Mouse (Mus musculus) hindbrain, embryonic 11.5 days (tissue): Measurements from ENCODE around the gene Zswim8. TPM values are rescaled to one million over a fixed set of nuclear protein-coding genes. Genes with fewer than 3 reads are reported as not detected.

ENCODE experiments used
- ATAC-seq: fragments of 200-750 bp; cut with Nextera tagmentation; 2 replicates; pipeline ENCODE4 v1.8.0; 2017; ENCODE audit warnings: mild to moderate bottlenecking, moderate TSS enrichment, moderate library complexity; ENCODE audit not compliant: low FRiP score
- DNase-seq: peaks from one replicate; pipeline ENCODE4 v3.0.0-alpha.2; 2015; ENCODE audit warnings: low spot score
- H3K27ac ChIP-seq: fragments of 300-500 bp; sonication (generic); 2 replicates; pipeline ENCODE4 v1.5.1; 2014; ENCODE audit warnings: mild to moderate bottlenecking, low read depth, low read length
- H3K27me3 ChIP-seq: fragments of 300-500 bp; sonication (generic); 2 replicates; pipeline ENCODE4 v1.6.1; 2014; ENCODE audit warnings: mild to moderate bottlenecking, low read length, moderate library complexity, mixed read lengths; ENCODE audit not compliant: control insufficient read depth, insufficient read depth
- H3K36me3 ChIP-seq: fragments of 300-500 bp; sonication (generic); 2 replicates; pipeline ENCODE4 v1.6.1; 2014; ENCODE audit warnings: mild to moderate bottlenecking, low read length, moderate library complexity, mixed read lengths; ENCODE audit not compliant: control insufficient read depth, insufficient read depth
- H3K4me1 ChIP-seq: fragments of 300-500 bp; sonication (generic); replicated peaks from 2 replicates; pipeline ENCODE4 v1.6.1; 2014; ENCODE audit warnings: low read length, mixed read lengths; ENCODE audit not compliant: control insufficient read depth, insufficient read depth
- H3K4me2 ChIP-seq: fragments of 300-500 bp; sonication (generic); replicated peaks from 2 replicates; pipeline ENCODE4 v1.6.1; 2014; ENCODE audit warnings: mild to moderate bottlenecking, low read depth, low read length
- H3K4me3 ChIP-seq: fragments of 300-500 bp; sonication (generic); 2 replicates; pipeline ENCODE4 v1.5.1; 2014; ENCODE audit warnings: low read depth, low read length
- H3K9ac ChIP-seq: fragments of 300-500 bp; sonication (generic); 2 replicates; pipeline ENCODE4 v1.6.1; 2014; ENCODE audit warnings: low read depth, low read length
- H3K9me3 ChIP-seq: fragments of 300-500 bp; sonication (generic); 2 replicates; pipeline ENCODE4 v1.6.1; 2016; ENCODE audit warnings: low read length; ENCODE audit not compliant: control insufficient read depth
- WGBS: fragments of 180-500 bp; shearing (Covaris S2); extraction: QIAGEN DNeasy Blood & Tissue Kit; methylation state at CpG from one replicate; pipeline ENCODE4 v1.1.7; 2014; 5-methylcytosine and 5-hydroxymethylcytosine counted together
- polyA plus RNA-seq: library from polyadenylated mRNA; unstranded; fragments of >200 nt; fragmentation: Nextera tagmentation; extraction: Ambion mirVana; gene quantifications from 2 replicates; pipeline ENCODE4 v1.2.1, GENCODE M21; 2014

Zswim8 gene
- 25.2 and 32.7 TPM in 2 replicates for polyA plus RNA-seq

DNA sequence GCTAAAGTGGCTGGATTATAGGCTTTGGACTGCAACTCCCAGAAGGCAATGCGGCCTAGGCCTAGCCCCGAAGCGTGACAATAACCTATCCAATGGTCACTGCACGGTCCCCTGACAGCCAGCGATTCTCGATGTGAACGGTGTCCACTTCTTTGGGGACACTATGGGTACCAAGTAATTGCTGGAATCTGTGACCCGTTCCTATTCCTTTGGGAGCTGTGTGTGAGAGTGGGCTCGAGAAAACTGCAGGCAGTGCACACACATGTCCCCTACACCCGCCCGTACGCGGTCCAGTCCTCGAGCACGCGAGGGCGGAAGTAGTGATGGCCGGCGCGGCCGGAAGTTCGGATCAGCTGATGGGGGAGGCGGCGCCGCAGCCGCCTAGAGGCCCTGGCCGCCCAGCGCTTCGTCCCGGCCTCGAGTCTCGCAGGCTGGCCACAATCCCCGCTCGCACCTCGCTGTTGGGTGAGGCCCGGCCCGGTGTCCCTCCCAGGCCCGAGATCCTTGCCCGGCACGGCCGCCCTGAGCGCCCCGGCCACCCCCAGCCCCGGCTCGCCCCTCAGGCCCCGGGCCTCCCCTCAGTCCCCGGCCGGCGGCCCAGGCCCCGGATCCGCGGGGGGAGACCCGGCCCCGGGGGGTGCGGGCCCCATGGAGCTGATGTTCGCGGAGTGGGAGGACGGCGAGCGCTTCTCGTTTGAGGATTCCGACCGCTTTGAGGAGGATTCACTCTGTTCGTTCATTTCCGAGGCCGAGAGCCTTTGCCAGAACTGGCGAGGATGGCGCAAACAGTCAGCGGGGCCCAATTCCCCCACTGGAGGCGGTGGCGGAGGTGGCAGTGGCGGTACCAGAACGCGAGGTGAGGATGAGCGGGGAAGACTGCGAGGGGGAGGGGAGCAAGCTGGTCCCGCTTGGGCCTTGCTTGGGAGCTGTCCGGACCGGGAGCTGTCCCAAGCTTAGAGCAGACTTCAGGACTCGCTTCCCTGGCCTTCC lies at the start of gene Zswim8:
Zswim8 (plus strand) TSS at position 352 of the 990 bp plus-strand sequence.
- Histone ChIP-seq H3K27ac (peak within 1 kb of the TSS; percentile 82), H3K36me3 (0 out of 2 replicates have a peak, but pooled peaks cover 2% of the 10 kb centered on the region), H3K9ac (peak within 1 kb of the TSS; percentile 96), H3K4me1 (peaks cover 4% of the 10 kb centered on the region), H3K4me3 (peak within 1 kb of the TSS; percentile 99), H3K9me3 (no peaks in the 10 kb centered on the region), H3K4me2 (peak within 1 kb of the TSS; percentile 79), H3K27me3 (no peaks in the 10 kb centered on the region)
- DNase-seq, result peak; percentile 93
- ATAC-seq, result peak; percentile 95
- under 1% methylated on average over 76 of the region's 80 CpGs for WGBS

DNA sequence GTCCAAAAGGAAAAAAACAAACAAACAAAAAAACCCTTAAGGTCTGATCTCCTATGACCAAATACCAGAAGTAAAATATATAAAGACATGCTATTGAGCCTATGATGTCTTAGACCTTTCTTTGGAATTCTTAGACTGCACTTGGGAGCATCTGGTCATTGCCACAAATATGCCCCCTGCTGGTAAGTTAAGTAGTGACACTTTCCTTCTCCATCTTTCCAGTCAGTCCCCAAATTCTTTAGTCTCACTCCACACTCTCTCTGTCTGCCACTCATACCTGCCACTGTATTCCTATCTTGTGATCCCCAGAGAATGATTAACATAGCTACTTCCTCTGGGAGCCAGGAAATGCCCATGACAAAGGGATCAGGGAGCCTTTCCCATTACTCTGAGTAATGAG lies 49.0 kb upstream of the Zswim8 start:
- Histone ChIP-seq H3K27me3 (peaks cover 6% of the 10 kb centered on the region), H3K9me3 (no peaks in the 10 kb centered on the region), H3K4me1 (0 out of 2 replicates have a peak, but pooled peaks cover 2% of the 10 kb centered on the region), H3K9ac (no peak overlapping the region), H3K27ac (no peak overlapping the region), H3K4me3 (no peak overlapping the region), H3K36me3 (no peaks in the 10 kb centered on the region), H3K4me2 (no peak overlapping the region)
- peak; percentile 61 for DNase-seq
- no peak for ATAC-seq

- no peak overlapping the region for H3K4me2 ChIP-seq
- H3K27ac ChIP-seq, result no peak overlapping the region
- H3K9ac ChIP-seq, result no peak overlapping the region
- 0 out of 2 replicates have a peak, but pooled peaks cover 2% of the 10 kb centered on the region for H3K4me1 ChIP-seq
- no peak for DNase-seq
- 88% methylated on average over 6 of the region's 6 CpGs for WGBS
- H3K9me3 ChIP-seq, result no peaks in the 10 kb centered on the region
- no peaks in the 10 kb centered on the region for H3K36me3 ChIP-seq
- ATAC-seq, result no peak
- peaks cover 6% of the 10 kb centered on the region for H3K27me3 ChIP-seq
- no peak overlapping the region for H3K4me3 ChIP-seq
These were observed 48.5 kb upstream of the Zswim8 start for GRCm38 (mm10) chr14:20658902-20659301.

- no peaks in the 10 kb centered on the region for H3K36me3 ChIP-seq
- H3K4me1 ChIP-seq, result 0 out of 2 replicates have a peak, but pooled peaks cover 2% of the 10 kb centered on the region
- no peak overlapping the region for H3K4me3 ChIP-seq
- no peak for ATAC-seq
- no peaks in the 10 kb centered on the region for H3K9me3 ChIP-seq
- 98% methylated on average over 7 of the region's 7 CpGs for WGBS
- H3K27me3 ChIP-seq, result peaks cover 6% of the 10 kb centered on the region
- H3K9ac ChIP-seq, result no peak overlapping the region
- no peak overlapping the region for H3K4me2 ChIP-seq
- no peak overlapping the region for H3K27ac ChIP-seq
- no peak for DNase-seq
These were observed 47.7 kb upstream of the Zswim8 start for GRCm38 (mm10) chr14:20659687-20660086.

- Histone ChIP-seq H3K27ac (peak overlapping the region; percentile 67; the same call in 1 of the 2 replicates), H3K27me3 (peaks cover 6% of the 10 kb centered on the region), H3K9me3 (no peaks in the 10 kb centered on the region), H3K36me3 (no peaks in the 10 kb centered on the region), H3K4me3 (peak overlapping the region; percentile 55), H3K9ac (peak overlapping the region; percentile 74), H3K4me2 (peak overlapping the region; percentile 96), H3K4me1 (0 out of 2 replicates have a peak, but pooled peaks cover 2% of the 10 kb centered on the region)
- DNase-seq (peak; percentile 98), ATAC-seq (peak; percentile 88)
- WGBS, result 2% methylated on average over 52 of the region's 52 CpGs
These were observed 46.3 kb upstream of the Zswim8 start for GRCm38 (mm10) chr14:20660827-20661660.

GRCm38 (mm10) chr14:20661661-20662331 lies 45.6 kb upstream of the Zswim8 start:
- Histone ChIP-seq H3K36me3 (no peaks in the 10 kb centered on the region), H3K9ac (peak overlapping the region; percentile 74), H3K9me3 (no peaks in the 10 kb centered on the region), H3K4me1 (0 out of 2 replicates have a peak, but pooled peaks cover 2% of the 10 kb centered on the region), H3K4me2 (peak overlapping the region; percentile 96), H3K4me3 (peak overlapping the region; percentile 55), H3K27me3 (peaks cover 6% of the 10 kb centered on the region), H3K27ac (peak overlapping the region; percentile 67; the same call in 1 of the 2 replicates)
- WGBS, result 10% methylated on average over 19 of the region's 19 CpGs
- peak; percentile 34 for ATAC-seq
- DNase-seq, result peak; percentile 48

GRCm38 (mm10) chr14:20662740-20663139 lies 44.6 kb upstream of the Zswim8 start:
- WGBS, result 90% methylated on average over 3 of the region's 3 CpGs
- Histone ChIP-seq H3K4me2 (no peak overlapping the region), H3K9me3 (no peaks in the 10 kb centered on the region), H3K9ac (no peak overlapping the region), H3K4me1 (0 out of 2 replicates have a peak, but pooled peaks cover 2% of the 10 kb centered on the region), H3K27me3 (peaks cover 6% of the 10 kb centered on the region), H3K4me3 (no peak overlapping the region), H3K36me3 (no peaks in the 10 kb centered on the region), H3K27ac (no peak overlapping the region)
- DNase-seq (no peak), ATAC-seq (no peak)

GRCm38 (mm10) chr14:20663601-20664000 lies 43.8 kb upstream of the Zswim8 start:
- Histone ChIP-seq H3K9ac (no peak overlapping the region), H3K9me3 (no peaks in the 10 kb centered on the region), H3K27ac (no peak overlapping the region), H3K4me3 (no peak overlapping the region), H3K4me1 (0 out of 2 replicates have a peak, but pooled peaks cover 2% of the 10 kb centered on the region), H3K4me2 (no peak overlapping the region), H3K36me3 (no peaks in the 10 kb centered on the region), H3K27me3 (peaks cover 6% of the 10 kb centered on the region)
- DNase-seq (no peak), ATAC-seq (no peak)
- 69% methylated on average over 2 of the region's 2 CpGs for WGBS
